Mouse (Mus musculus): ENCODE measurements around the gene Fam71a. TPM values are rescaled to one million over a fixed set of nuclear protein-coding genes. Genes with fewer than 3 reads are reported as not detected.

Fam71a gene
- polyA plus RNA-seq, 1 experiment from 2014 or later = not detected

GRCm38 (mm10) chr1:191183163-191184065 lies 18.8 kb upstream of the Fam71a start:
- WGBS = 1% methylated on average over 67 of the region's 67 CpGs
- Histone ChIP-seq H3K4me1 (ENCODE audit: insufficient read depth, low read depth, low read length) (peaks cover 19% of the 10 kb centered on the region), H3K9ac (replicated peaks; ENCODE audit: low read depth) (peak overlapping the region; percentile 78), H3K27ac (ENCODE audit: low read length) (peak overlapping the region; percentile 93), H3K4me3 (ENCODE audit: low read depth, low read length) (peak overlapping the region; percentile 64), H3K27me3 (replicated peaks; ENCODE audit: insufficient read depth, low read length) (no peaks in the 10 kb centered on the region; the same call in 1 of the 2 replicates), H3K36me3 (ENCODE audit: insufficient read depth, low read length) (no peaks in the 10 kb centered on the region), H3K9me3 (ENCODE audit: low read length) (no peaks in the 10 kb centered on the region), H3K4me2 (replicated peaks; ENCODE audit: low read depth, low read length) (peak overlapping the region; percentile 70)
- peak; percentile 99 for DNase-seq (ENCODE audit: low spot score)
- 0 out of 2 replicates have a peak, but pooled peaks have one; percentile 14 for TF ChIP-seq CTCF (IDR thresholded peaks at IDR 0.05)
- peak; percentile 90 for TF ChIP-seq EP300 (IDR thresholded peaks at IDR 0.05)
- peak; percentile 95 for ATAC-seq

GRCm38 (mm10) chr1:191182431-191183162 lies 18.0 kb upstream of the Fam71a start:
- under 1% methylated on average over 60 of the region's 61 CpGs for WGBS
- peak; percentile 90 for DNase-seq (ENCODE audit: low spot score)
- H3K27ac ChIP-seq (ENCODE audit: low read length) = peak overlapping the region; percentile 93
- no peaks in the 10 kb centered on the region for H3K36me3 ChIP-seq (ENCODE audit: insufficient read depth, low read length)
- no peaks in the 10 kb centered on the region; the same call in 1 of the 2 replicates for H3K27me3 ChIP-seq (replicated peaks; ENCODE audit: insufficient read depth, low read length)
- H3K4me3 ChIP-seq (ENCODE audit: low read depth, low read length) = peak overlapping the region; percentile 64
- H3K9me3 ChIP-seq (ENCODE audit: low read length) = no peaks in the 10 kb centered on the region
- peaks cover 19% of the 10 kb centered on the region for H3K4me1 ChIP-seq (ENCODE audit: insufficient read depth, low read depth, low read length)
- peak overlapping the region; percentile 78 for H3K9ac ChIP-seq (replicated peaks; ENCODE audit: low read depth)
- TF ChIP-seq EP300 (IDR thresholded peaks at IDR 0.05) (no peak), CTCF (IDR thresholded peaks at IDR 0.05) (peak; percentile 80)
- peak; percentile 27 for ATAC-seq
- peak overlapping the region; percentile 70 for H3K4me2 ChIP-seq (replicated peaks; ENCODE audit: low read depth, low read length)

- Histone ChIP-seq H3K36me3 (ENCODE audit: insufficient read depth, low read length) (no peaks in the 10 kb centered on the region), H3K27me3 (replicated peaks; ENCODE audit: insufficient read depth, low read length) (no peaks in the 10 kb centered on the region; the same call in 1 of the 2 replicates), H3K4me3 (ENCODE audit: low read depth, low read length) (peak overlapping the region; percentile 64), H3K4me2 (replicated peaks; ENCODE audit: low read depth, low read length) (peak overlapping the region; percentile 70), H3K9me3 (ENCODE audit: low read length) (no peaks in the 10 kb centered on the region), H3K27ac (ENCODE audit: low read length) (no peak overlapping the region), H3K9ac (replicated peaks; ENCODE audit: low read depth) (no peak overlapping the region), H3K4me1 (ENCODE audit: insufficient read depth, low read depth, low read length) (peaks cover 19% of the 10 kb centered on the region)
- WGBS = 45% methylated on average over 12 of the region's 12 CpGs
- DNase-seq (ENCODE audit: low spot score) (no peak), ATAC-seq (no peak)
- no peak for TF ChIP-seq EP300 (IDR thresholded peaks at IDR 0.05)
- no peak for TF ChIP-seq CTCF (IDR thresholded peaks at IDR 0.05)
Observed at GRCm38 (mm10) chr1:191181469-191182259, 17.0 kb upstream of the Fam71a start.

- H3K9ac ChIP-seq (replicated peaks; ENCODE audit: low read depth) = no peak overlapping the region
- H3K27me3 ChIP-seq (replicated peaks; ENCODE audit: insufficient read depth, low read length) = no peaks in the 10 kb centered on the region; the same call in 1 of the 2 replicates
- ATAC-seq (no peak), DNase-seq (ENCODE audit: low spot score) (peak; percentile 37)
- no peak overlapping the region for H3K27ac ChIP-seq (ENCODE audit: low read length)
- H3K4me1 ChIP-seq (ENCODE audit: insufficient read depth, low read depth, low read length) = peaks cover 12% of the 10 kb centered on the region
- H3K9me3 ChIP-seq (ENCODE audit: low read length) = no peaks in the 10 kb centered on the region
- peak overlapping the region; percentile 6; the same call in 1 of the 2 replicates for H3K4me2 ChIP-seq (replicated peaks; ENCODE audit: low read depth, low read length)
- 46% methylated on average over 4 of the region's 4 CpGs for WGBS
- H3K36me3 ChIP-seq (ENCODE audit: insufficient read depth, low read length) = no peaks in the 10 kb centered on the region
- TF ChIP-seq CTCF (IDR thresholded peaks at IDR 0.05) (no peak), EP300 (IDR thresholded peaks at IDR 0.05) (no peak)
- H3K4me3 ChIP-seq (ENCODE audit: low read depth, low read length) = peak overlapping the region; percentile 12; the same call in 1 of the 2 replicates
Observed at GRCm38 (mm10) chr1:191180397-191180796, 15.8 kb upstream of the Fam71a start.

GRCm38 (mm10) chr1:191179846-191180245 lies 15.2 kb upstream of the Fam71a start:
- Histone ChIP-seq H3K9ac (replicated peaks; ENCODE audit: low read depth) (no peak overlapping the region), H3K27ac (ENCODE audit: low read length) (no peak overlapping the region), H3K4me1 (ENCODE audit: insufficient read depth, low read depth, low read length) (peaks cover 7% of the 10 kb centered on the region), H3K27me3 (replicated peaks; ENCODE audit: insufficient read depth, low read length) (no peaks in the 10 kb centered on the region; the same call in 1 of the 2 replicates), H3K4me3 (ENCODE audit: low read depth, low read length) (no peak overlapping the region), H3K36me3 (ENCODE audit: insufficient read depth, low read length) (no peaks in the 10 kb centered on the region), H3K4me2 (replicated peaks; ENCODE audit: low read depth, low read length) (peak overlapping the region; percentile 6; the same call in 1 of the 2 replicates), H3K9me3 (ENCODE audit: low read length) (no peaks in the 10 kb centered on the region)
- ATAC-seq (no peak), DNase-seq (ENCODE audit: low spot score) (no peak)
- TF ChIP-seq CTCF (IDR thresholded peaks at IDR 0.05) = no peak
- no peak for TF ChIP-seq EP300 (IDR thresholded peaks at IDR 0.05)
- WGBS = 23% methylated on average over 2 of the region's 2 CpGs
